Mouse (Mus musculus): ENCODE results near the gene Hbs1l. TPM values are rescaled to one million over a fixed set of nuclear protein-coding genes. Genes with fewer than 3 reads are reported as not detected.
"Not testable (repeated sequence)": the region's sequence is repeated elsewhere in the genome, so short reads cannot be mapped to it uniquely, and the experiment has no call there.

Hbs1l gene
- polyA plus RNA-seq, 1 experiment from 2014 or later, result 117 TPM

GRCm38 (mm10) chr10:21391286-21391685 lies 95.5 kb downstream of the Hbs1l start:
- no peak overlapping the region for H3K9ac ChIP-seq (replicated peaks)
- H3K27me3 ChIP-seq, result no peaks in the 10 kb centered on the region
- no peaks in the 10 kb centered on the region for H3K9me3 ChIP-seq
- H3K36me3 ChIP-seq, result no peaks in the 10 kb centered on the region
- WGBS, result 75% methylated on average over 4 of the region's 4 CpGs
- ATAC-seq (ENCODE audit: insufficient number of reproducible peaks, insufficient read depth, low FRiP score, low TSS enrichment, low read depth), result no peak
- H3K4me1 ChIP-seq (replicated peaks), result no peaks in the 10 kb centered on the region; the same call in 1 of the 2 replicates
- H3K4me2 ChIP-seq, result no peak overlapping the region
- no peak overlapping the region for H3K4me3 ChIP-seq (replicated peaks)
- no peak overlapping the region for H3K27ac ChIP-seq

GRCm38 (mm10) chr10:21393390-21393789 lies 97.6 kb downstream of the Hbs1l start:
- H3K9ac ChIP-seq (replicated peaks), result no peak overlapping the region
- H3K4me1 ChIP-seq (replicated peaks), result no peaks in the 10 kb centered on the region; the same call in 1 of the 2 replicates
- WGBS, result 87% methylated on average over 2 of the region's 2 CpGs
- H3K4me2 ChIP-seq, result no peak overlapping the region
- no peaks in the 10 kb centered on the region for H3K9me3 ChIP-seq
- ATAC-seq (ENCODE audit: insufficient number of reproducible peaks, insufficient read depth, low FRiP score, low TSS enrichment, low read depth), result no peak
- H3K27me3 ChIP-seq, result no peaks in the 10 kb centered on the region
- no peaks in the 10 kb centered on the region for H3K36me3 ChIP-seq
- H3K27ac ChIP-seq, result no peak overlapping the region
- H3K4me3 ChIP-seq (replicated peaks), result no peak overlapping the region

GRCm38 (mm10) chr10:21395426-21396139 lies 99.8 kb downstream of the Hbs1l start:
- H3K4me2 ChIP-seq, result no peak overlapping the region

GRCm38 (mm10) chr10:21398873-21399425 lies 103.2 kb downstream of the Hbs1l start:
- H3K27ac ChIP-seq; H3K4me1 ChIP-seq (replicated peaks); ATAC-seq (ENCODE audit: insufficient number of reproducible peaks, insufficient read depth, low FRiP score, low TSS enrichment, low read depth); H3K9me3 ChIP-seq; H3K36me3 ChIP-seq; H3K9ac ChIP-seq (replicated peaks); H3K4me2 ChIP-seq; H3K4me3 ChIP-seq (replicated peaks); H3K27me3 ChIP-seq: not testable (repeated sequence)
- 90% methylated on average over 6 of the region's 6 CpGs for WGBS

More at GRCm38 (mm10) chr10:21395426-21396139, 99.8 kb downstream of the Hbs1l start:
- Histone ChIP-seq H3K9me3 (no peaks in the 10 kb centered on the region), H3K27me3 (no peaks in the 10 kb centered on the region), H3K27ac (no peak overlapping the region), H3K36me3 (no peaks in the 10 kb centered on the region), H3K4me3 (replicated peaks) (no peak overlapping the region), H3K9ac (replicated peaks) (no peak overlapping the region), H3K4me1 (replicated peaks) (no peaks in the 10 kb centered on the region)
- ATAC-seq (ENCODE audit: insufficient number of reproducible peaks, insufficient read depth, low FRiP score, low TSS enrichment, low read depth), result no peak
- 88% methylated on average over 14 of the region's 14 CpGs for WGBS

GRCm38 (mm10) chr10:21399622-21400021 lies 103.8 kb downstream of the Hbs1l start:
- Histone ChIP-seq H3K4me2 (no peak overlapping the region), H3K4me3 (replicated peaks) (no peak overlapping the region), H3K36me3 (no peaks in the 10 kb centered on the region), H3K27ac (no peak overlapping the region), H3K27me3 (no peaks in the 10 kb centered on the region), H3K4me1 (replicated peaks) (no peaks in the 10 kb centered on the region), H3K9me3 (no peaks in the 10 kb centered on the region), H3K9ac (replicated peaks) (no peak overlapping the region)
- ATAC-seq (ENCODE audit: insufficient number of reproducible peaks, insufficient read depth, low FRiP score, low TSS enrichment, low read depth), result no peak
- 61% methylated on average over 8 of the region's 8 CpGs for WGBS

- ATAC-seq (ENCODE audit: insufficient number of reproducible peaks, insufficient read depth, low FRiP score, low TSS enrichment, low read depth), result no peak
- Histone ChIP-seq H3K4me3 (replicated peaks) (no peak overlapping the region), H3K36me3 (no peaks in the 10 kb centered on the region), H3K4me1 (replicated peaks) (no peaks in the 10 kb centered on the region), H3K9me3 (no peaks in the 10 kb centered on the region), H3K27ac (no peak overlapping the region), H3K9ac (replicated peaks) (no peak overlapping the region), H3K27me3 (no peaks in the 10 kb centered on the region), H3K4me2 (no peak overlapping the region)
- WGBS, result 66% methylated on average over 7 of the region's 7 CpGs
These were observed 104.3 kb downstream of the Hbs1l start for GRCm38 (mm10) chr10:21400031-21400430.

GRCm38 (mm10) chr10:21400453-21400852 lies 104.7 kb downstream of the Hbs1l start:
- WGBS, result 74% methylated on average over 2 of the region's 2 CpGs

GRCm38 (mm10) chr10:21401259-21401658 lies 105.5 kb downstream of the Hbs1l start:
- no peaks in the 10 kb centered on the region for H3K27me3 ChIP-seq
- no peak overlapping the region for H3K4me2 ChIP-seq
- no peaks in the 10 kb centered on the region for H3K9me3 ChIP-seq
- no peak overlapping the region for H3K9ac ChIP-seq (replicated peaks)
- H3K36me3 ChIP-seq, result no peaks in the 10 kb centered on the region
- no peak overlapping the region for H3K4me3 ChIP-seq (replicated peaks)
- no peaks in the 10 kb centered on the region for H3K4me1 ChIP-seq (replicated peaks)
- H3K27ac ChIP-seq, result no peak overlapping the region
- no peak for ATAC-seq (ENCODE audit: insufficient number of reproducible peaks, insufficient read depth, low FRiP score, low TSS enrichment, low read depth)
- 78% methylated on average over 4 of the region's 4 CpGs for WGBS

More at GRCm38 (mm10) chr10:21400453-21400852, 104.7 kb downstream of the Hbs1l start:
- Histone ChIP-seq H3K4me3 (replicated peaks) (no peak overlapping the region), H3K9ac (replicated peaks) (no peak overlapping the region), H3K4me1 (replicated peaks) (no peaks in the 10 kb centered on the region), H3K9me3 (no peaks in the 10 kb centered on the region), H3K27ac (no peak overlapping the region), H3K36me3 (no peaks in the 10 kb centered on the region), H3K4me2 (no peak overlapping the region), H3K27me3 (no peaks in the 10 kb centered on the region)
- ATAC-seq (ENCODE audit: insufficient number of reproducible peaks, insufficient read depth, low FRiP score, low TSS enrichment, low read depth), result no peak

- WGBS, result 84% methylated on average over 4 of the region's 4 CpGs
- H3K9me3 ChIP-seq, result no peaks in the 10 kb centered on the region
- no peak overlapping the region for H3K27ac ChIP-seq
- H3K9ac ChIP-seq (replicated peaks), result no peak overlapping the region
- H3K4me2 ChIP-seq, result no peak overlapping the region
- H3K4me3 ChIP-seq (replicated peaks), result no peak overlapping the region
- no peak for ATAC-seq (ENCODE audit: insufficient number of reproducible peaks, insufficient read depth, low FRiP score, low TSS enrichment, low read depth)
- H3K36me3 ChIP-seq, result no peaks in the 10 kb centered on the region
- H3K27me3 ChIP-seq, result no peaks in the 10 kb centered on the region
- H3K4me1 ChIP-seq (replicated peaks), result no peaks in the 10 kb centered on the region
These were observed 109.0 kb downstream of the Hbs1l start for GRCm38 (mm10) chr10:21404822-21405221.

GRCm38 (mm10) chr10:21405707-21406534 lies 110.1 kb downstream of the Hbs1l start:
- H3K36me3 ChIP-seq, result no peaks in the 10 kb centered on the region
- no peaks in the 10 kb centered on the region for H3K9me3 ChIP-seq
- H3K27ac ChIP-seq, result no peak overlapping the region
- no peak overlapping the region for H3K9ac ChIP-seq (replicated peaks)
- H3K27me3 ChIP-seq, result no peaks in the 10 kb centered on the region
- H3K4me1 ChIP-seq (replicated peaks), result no peaks in the 10 kb centered on the region
- 83% methylated on average over 11 of the region's 11 CpGs for WGBS
- H3K4me3 ChIP-seq (replicated peaks), result no peak overlapping the region
- H3K4me2 ChIP-seq, result no peak overlapping the region
- no peak for ATAC-seq (ENCODE audit: insufficient number of reproducible peaks, insufficient read depth, low FRiP score, low TSS enrichment, low read depth)

GRCm38 (mm10) chr10:21410711-21411110 lies 114.9 kb downstream of the Hbs1l start:
- H3K9me3 ChIP-seq, result no peaks in the 10 kb centered on the region
- H3K36me3 ChIP-seq, result no peaks in the 10 kb centered on the region
- H3K27me3 ChIP-seq, result no peaks in the 10 kb centered on the region
- no peak overlapping the region for H3K27ac ChIP-seq
- no peaks in the 10 kb centered on the region for H3K4me1 ChIP-seq (replicated peaks)
- WGBS, result 82% methylated on average over 5 of the region's 5 CpGs
- H3K4me3 ChIP-seq (replicated peaks), result no peak overlapping the region
- ATAC-seq (ENCODE audit: insufficient number of reproducible peaks, insufficient read depth, low FRiP score, low TSS enrichment, low read depth), result no peak
- H3K4me2 ChIP-seq, result no peak overlapping the region
- no peak overlapping the region for H3K9ac ChIP-seq (replicated peaks)

All from limb, embryonic 12.5 days (tissue).